Mouse (Mus musculus) forebrain, embryonic 16.5 days (tissue): ENCODE results near the gene Pcsk6. TPM values are rescaled to one million over a fixed set of nuclear protein-coding genes. Genes with fewer than 3 reads are reported as not detected.

Source experiments
- ATAC-seq: fragments of 200-750 bp; cut with Nextera tagmentation; 2 replicates; pipeline ENCODE4 v1.8.0; 2017; ENCODE audit warnings: mild to moderate bottlenecking, moderate library complexity
- H3K27ac ChIP-seq: fragments of 300-500 bp; sonication (generic); 2 replicates; pipeline ENCODE4 v1.5.1; 2014; ENCODE audit warnings: low read length, control low read depth
- H3K27me3 ChIP-seq: fragments of 300-500 bp; sonication (generic); replicated peaks from 2 replicates; pipeline ENCODE4 v1.6.1; 2014; ENCODE audit warnings: low read length; ENCODE audit not compliant: control insufficient read depth, insufficient read depth
- H3K36me3 ChIP-seq: fragments of 300-500 bp; sonication (generic); 2 replicates; pipeline ENCODE4 v1.6.1; 2014; ENCODE audit not compliant: control insufficient read depth, insufficient read depth
- H3K4me1 ChIP-seq: fragments of 300-500 bp; sonication (generic); replicated peaks from 2 replicates; pipeline ENCODE4 v1.6.1; 2014; ENCODE audit warnings: low read length; ENCODE audit not compliant: control insufficient read depth, insufficient read depth
- H3K4me2 ChIP-seq: fragments of 300-500 bp; sonication (generic); 2 replicates; pipeline ENCODE4 v1.6.1; 2014; ENCODE audit warnings: mild to moderate bottlenecking, low read length, control low read depth
- H3K4me3 ChIP-seq: fragments of 300-500 bp; sonication (generic); replicated peaks from 2 replicates; pipeline ENCODE4 v1.5.1; 2014; ENCODE audit warnings: mild to moderate bottlenecking, low read length, control low read depth
- H3K9ac ChIP-seq: fragments of 300-500 bp; sonication (generic); replicated peaks from 2 replicates; pipeline ENCODE4 v1.6.1; 2014; ENCODE audit warnings: low read depth, low read length, control low read depth
- H3K9me3 ChIP-seq: fragments of 300-500 bp; sonication (generic); 2 replicates; pipeline ENCODE4 v1.6.1; 2016; ENCODE audit warnings: low read length; ENCODE audit not compliant: control insufficient read depth
- WGBS: fragments of 180-500 bp; shearing (Covaris S2); extraction: QIAGEN DNeasy Blood & Tissue Kit; methylation state at CpG from one replicate; pipeline ENCODE4 v1.1.7; 2014; 5-methylcytosine and 5-hydroxymethylcytosine counted together
- polyA plus RNA-seq: library from polyadenylated mRNA; unstranded; fragments of >200 nt; fragmentation: Nextera tagmentation; extraction: Ambion mirVana; gene quantifications from 2 replicates; pipeline ENCODE4 v1.2.1, GENCODE M21; 2015

Gene Pcsk6
- polyA plus RNA-seq, 1 experiment from 2014 or later = 0.90 TPM

DNA sequence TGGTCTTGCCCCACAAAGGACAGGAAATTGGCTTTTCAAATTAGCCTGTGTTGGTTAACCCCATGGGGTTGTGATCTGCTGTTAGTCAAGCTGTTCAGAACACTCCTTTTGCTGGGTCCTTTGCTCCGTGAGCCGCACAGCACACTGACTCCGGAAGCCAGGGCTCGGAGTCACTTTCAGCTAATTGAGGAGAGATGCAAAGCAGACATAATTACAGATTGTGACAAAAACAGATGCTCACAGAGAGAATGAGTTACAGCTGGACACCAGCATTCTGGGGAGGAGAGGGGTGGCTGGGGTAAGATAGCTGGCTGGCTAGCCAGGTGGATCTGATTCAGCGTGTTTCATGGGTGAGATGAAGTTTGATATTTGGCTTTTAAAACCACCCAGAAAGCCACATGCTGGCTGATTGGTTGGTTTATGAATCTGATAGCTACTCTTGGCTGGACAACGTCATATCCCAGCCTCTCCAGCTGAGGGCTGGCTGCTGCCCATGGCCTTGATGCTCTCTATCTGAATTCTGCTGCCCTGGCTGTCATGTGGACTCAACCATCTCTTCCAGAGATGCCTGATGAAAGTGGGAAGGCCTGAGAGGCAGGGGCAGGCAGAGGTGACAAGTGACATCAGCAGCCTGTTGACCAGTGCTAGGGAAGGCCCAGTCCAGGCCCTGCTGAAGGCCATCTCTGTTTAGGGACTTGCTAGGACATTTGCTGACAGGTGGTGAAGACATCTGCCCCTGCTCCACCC, 167.4 kb downstream of the Pcsk6 start:
- H3K4me3 ChIP-seq = no peak overlapping the region
- ATAC-seq = no peak
- H3K9me3 ChIP-seq = no peaks in the 10 kb centered on the region; the same call in 1 of the 2 replicates
- no peaks in the 10 kb centered on the region for H3K4me1 ChIP-seq
- 48% methylated on average over 6 of the region's 6 CpGs for WGBS
- H3K36me3 ChIP-seq = no peaks in the 10 kb centered on the region
- no peak overlapping the region for H3K27ac ChIP-seq
- H3K4me2 ChIP-seq = no peak overlapping the region
- H3K27me3 ChIP-seq = no peaks in the 10 kb centered on the region
- H3K9ac ChIP-seq = no peak overlapping the region

- Histone ChIP-seq H3K9ac (no peak overlapping the region), H3K4me3 (no peak overlapping the region), H3K27me3 (no peaks in the 10 kb centered on the region), H3K27ac (no peak overlapping the region), H3K9me3 (no peaks in the 10 kb centered on the region), H3K36me3 (no peaks in the 10 kb centered on the region), H3K4me1 (0 out of 2 replicates have a peak, but pooled peaks cover 4% of the 10 kb centered on the region), H3K4me2 (no peak overlapping the region)
- ATAC-seq = no peak
- 80% methylated on average over 8 of the region's 8 CpGs for WGBS
Measured at GRCm38 (mm10) chr7:66036809-66037208, 175.3 kb downstream of the Pcsk6 start.

GRCm38 (mm10) chr7:66038261-66038660, 176.7 kb downstream of the Pcsk6 start:
- 69% methylated on average over 3 of the region's 3 CpGs for WGBS
- no peak for ATAC-seq
- H3K9me3 ChIP-seq = no peaks in the 10 kb centered on the region
- no peak overlapping the region for H3K27ac ChIP-seq
- no peaks in the 10 kb centered on the region for H3K36me3 ChIP-seq
- 0 out of 2 replicates have a peak, but pooled peaks cover 4% of the 10 kb centered on the region for H3K4me1 ChIP-seq
- no peak overlapping the region for H3K4me3 ChIP-seq
- no peaks in the 10 kb centered on the region for H3K27me3 ChIP-seq
- no peak overlapping the region for H3K4me2 ChIP-seq
- no peak overlapping the region for H3K9ac ChIP-seq

- 74% methylated on average over 11 of the region's 11 CpGs for WGBS
- H3K4me1 ChIP-seq = peaks cover 7% of the 10 kb centered on the region
- H3K27ac ChIP-seq = no peak overlapping the region
- no peaks in the 10 kb centered on the region for H3K36me3 ChIP-seq
- H3K9me3 ChIP-seq = no peaks in the 10 kb centered on the region
- no peak overlapping the region for H3K4me2 ChIP-seq
- ATAC-seq = no peak
- H3K9ac ChIP-seq = no peak overlapping the region
- H3K4me3 ChIP-seq = no peak overlapping the region
- H3K27me3 ChIP-seq = no peaks in the 10 kb centered on the region
Measured at GRCm38 (mm10) chr7:66038730-66039129, 177.2 kb downstream of the Pcsk6 start.

- no peak for ATAC-seq
- H3K4me2 ChIP-seq = no peak overlapping the region
- no peaks in the 10 kb centered on the region for H3K9me3 ChIP-seq
- H3K4me3 ChIP-seq = no peak overlapping the region
- 82% methylated on average over 18 of the region's 18 CpGs for WGBS
- H3K4me1 ChIP-seq = peaks cover 18% of the 10 kb centered on the region
- no peak overlapping the region for H3K27ac ChIP-seq
- H3K9ac ChIP-seq = no peak overlapping the region
- H3K27me3 ChIP-seq = no peaks in the 10 kb centered on the region
- H3K36me3 ChIP-seq = no peaks in the 10 kb centered on the region
Measured at GRCm38 (mm10) chr7:66040026-66040814, 178.7 kb downstream of the Pcsk6 start.

DNA sequence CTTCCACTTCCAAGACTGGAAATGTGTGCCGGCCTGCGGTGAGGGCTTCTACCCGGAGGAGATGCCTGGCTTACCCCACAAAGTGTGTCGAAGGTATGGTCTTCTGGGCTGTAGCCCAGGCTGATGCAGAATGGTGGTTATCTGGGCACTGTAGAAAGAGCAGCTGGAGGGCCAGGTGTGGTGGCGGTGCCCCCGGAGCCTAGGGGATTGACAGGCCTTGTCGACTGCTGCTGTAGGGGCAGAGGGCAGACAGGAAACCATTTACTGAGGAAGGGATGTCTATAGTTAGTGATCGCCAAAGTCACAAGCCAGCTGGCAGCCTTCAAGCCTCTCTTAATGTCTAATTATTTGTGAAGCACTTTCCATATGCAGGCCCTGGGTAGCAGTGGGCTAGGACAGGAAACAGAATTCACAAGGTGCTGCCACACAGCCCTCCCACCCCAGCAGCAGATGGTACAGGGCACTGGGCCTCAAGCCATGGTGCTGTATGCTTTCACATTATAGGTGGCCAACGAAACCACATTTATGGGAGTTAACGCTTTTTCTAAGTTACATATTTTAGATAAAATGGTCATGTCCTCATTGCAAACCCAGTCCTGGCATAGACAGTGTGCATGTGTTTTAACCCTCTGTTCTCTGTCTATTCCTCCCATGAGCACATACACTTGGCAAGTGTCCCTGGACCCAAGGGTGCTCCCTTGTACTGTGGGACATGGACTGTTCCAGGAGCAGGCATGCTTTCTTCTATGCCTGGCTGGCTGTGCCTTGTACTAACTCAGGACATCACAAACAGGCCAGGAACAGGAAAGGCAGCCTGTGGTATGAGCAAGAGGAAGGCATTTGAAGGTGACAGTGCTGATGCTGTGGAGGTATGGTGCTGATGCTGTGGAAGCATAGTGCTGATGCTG, 182.3 kb downstream of the Pcsk6 start, which contains the start of gene Gm45213:
TSS of gene Gm45213 (plus strand) at position 51 of the 908 bp plus-strand sequence.
- 73% methylated on average over 10 of the region's 10 CpGs for WGBS
- ATAC-seq = peak; percentile 39

GRCm38 (mm10) chr7:66044617-66045016, 183.1 kb downstream of the Pcsk6 start:
- Histone ChIP-seq H3K9ac (no peak overlapping the region), H3K9me3 (no peaks in the 10 kb centered on the region), H3K27ac (no peak overlapping the region), H3K4me1 (peaks cover 15% of the 10 kb centered on the region), H3K36me3 (no peaks in the 10 kb centered on the region), H3K4me3 (no peak overlapping the region), H3K4me2 (no peak overlapping the region), H3K27me3 (no peaks in the 10 kb centered on the region)
- no peak for ATAC-seq
- 39% methylated on average over 9 of the region's 9 CpGs for WGBS

More for the DNA sequence above, 182.3 kb downstream of the Pcsk6 start, which contains the start of gene Gm45213:
- Histone ChIP-seq H3K27me3 (no peaks in the 10 kb centered on the region), H3K9ac (no peak within 1 kb of the TSS), H3K27ac (no peak within 1 kb of the TSS), H3K9me3 (no peaks in the 10 kb centered on the region), H3K4me2 (no peak within 1 kb of the TSS), H3K4me3 (no peak within 1 kb of the TSS), H3K36me3 (no peaks in the 10 kb centered on the region), H3K4me1 (peaks cover 15% of the 10 kb centered on the region)

- Histone ChIP-seq H3K9ac (no peak overlapping the region), H3K4me1 (peaks cover 15% of the 10 kb centered on the region), H3K27ac (no peak overlapping the region), H3K4me3 (no peak overlapping the region), H3K9me3 (no peaks in the 10 kb centered on the region), H3K27me3 (no peaks in the 10 kb centered on the region), H3K36me3 (no peaks in the 10 kb centered on the region), H3K4me2 (no peak overlapping the region)
- WGBS = 60% methylated on average over 17 of the region's 17 CpGs
- ATAC-seq = no peak
Measured at GRCm38 (mm10) chr7:66046921-66047918, 185.7 kb downstream of the Pcsk6 start.
